Mouse (Mus musculus) heart, adult 2 months (tissue): ENCODE results near the gene Gm5728.
"Not testable (repeated sequence)": the region's sequence is repeated elsewhere in the genome, so short reads cannot be mapped to it uniquely, and the experiment has no call there.

Experiments
- CTCF ChIP-seq: fragments of 200-600 bp; IDR thresholded peaks from 2 replicates; pipeline ENCODE4 v1.8.1; 2022; ENCODE audit warnings: antibody characterized with exemption, mild to moderate bottlenecking, moderate library complexity
- EP300 ChIP-seq: fragments of 200-500 bp; IDR thresholded peaks from 2 replicates; pipeline ENCODE4 v1.6.1; 2011; ENCODE audit warnings: low read depth, low read length, control low read depth; ENCODE audit not compliant: insufficient read depth
- POLR2A ChIP-seq: fragments of 200-500 bp; IDR thresholded peaks from 2 replicates; pipeline ENCODE4 v1.6.1; 2011; ENCODE audit warnings: mild to moderate bottlenecking, low read depth, low read length, control low read depth; ENCODE audit not compliant: insufficient read depth

DNA sequence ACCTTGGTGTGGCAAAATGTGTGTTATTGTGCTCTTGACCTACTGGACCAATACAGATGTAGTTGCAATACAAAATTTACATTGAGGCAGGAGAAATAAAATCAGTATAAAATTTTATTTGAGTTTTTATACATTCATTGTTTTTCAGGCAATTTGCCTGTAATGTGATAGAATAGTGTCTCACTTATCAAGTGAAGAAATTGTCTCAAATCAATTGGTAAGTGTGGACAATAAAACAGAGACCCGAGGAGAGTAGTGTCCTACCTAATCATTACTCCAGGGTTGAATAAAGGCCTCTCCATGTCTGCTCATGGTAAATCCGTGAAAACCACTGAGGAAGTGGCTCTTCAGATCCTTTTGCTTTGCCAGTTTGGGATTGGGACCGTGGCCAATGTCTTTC, 42.4 kb upstream of the Gm5728 start, which contains the start of gene Vmn1r100:
- not testable (repeated sequence) for TF ChIP-seq CTCF, POLR2A, EP300
